Comparison of ENCODE assay signal across 11 mouse cellular contexts in the genomic region with DNA sequence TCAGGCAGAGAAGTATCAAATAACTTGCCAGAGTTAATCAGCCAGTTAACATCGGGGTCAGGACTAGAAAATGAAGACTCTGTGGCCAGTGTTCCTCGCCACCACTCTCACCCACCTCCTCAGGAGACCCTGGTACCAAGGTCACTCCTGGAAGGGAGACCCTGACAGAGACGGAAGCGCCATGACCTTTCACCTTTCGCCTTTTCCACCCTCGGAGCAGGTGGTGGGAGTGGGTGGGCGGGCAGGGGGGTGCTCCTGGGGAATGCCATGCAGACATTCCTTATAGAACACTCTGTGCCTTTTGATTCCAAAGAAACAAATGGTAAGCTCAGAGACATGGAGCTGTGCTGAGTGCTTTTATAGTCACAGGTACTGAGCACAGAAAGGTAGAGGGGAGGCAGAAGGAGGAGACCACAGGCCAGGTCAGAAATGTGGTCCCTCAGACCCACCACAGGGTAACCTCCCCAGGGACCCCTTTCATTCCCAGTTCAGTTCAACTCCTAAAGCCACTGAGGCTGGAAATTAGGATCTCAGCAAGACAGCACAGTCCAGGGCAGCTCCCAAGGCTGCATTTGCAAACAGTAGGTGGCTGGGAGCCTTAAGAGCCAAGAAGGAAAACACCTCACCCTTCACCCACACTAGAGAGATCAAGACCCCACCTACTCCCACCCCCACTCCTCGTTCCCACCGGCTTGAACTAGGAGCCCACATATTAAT. TPM values are rescaled to one million over a fixed set of nuclear protein-coding genes. Genes with fewer than 3 reads are reported as not detected.
DNase-seq lines count a peak whose midpoint lies in the region; ATAC-seq and TF ChIP-seq lines count a peak whose summit lies in the region.
"Had no signal": no experiment of that assay in that cellular context is flagged by ENCODE, and none has a peak within 500 bp of the region (broad histone marks: within the 10 kb centered on the region; RNA-seq: fewer than 3 reads in every experiment).

No protein-coding gene starts in this region.

- CTCF ChIA-PET in Patski (lab: Charles Lee), result interaction anchor here (2.0 kb wide), 1 partner anchor 167 kb away, joined by 6 read pairs; no protein-coding TSS in a partner anchor

- 18% methylated on average over 9 of the region's 9 CpGs for WGBS in kidney, embryonic 16.5 days
- 17% methylated on average over 9 of the region's 9 CpGs for WGBS in embryonic facial prominence, embryonic 13.5 days
- 37% methylated on average over 9 of the region's 9 CpGs for WGBS in intestine, embryonic 15.5 days

- no peak for DNase-seq in kidney, adult 11 months
- DNase-seq in Patski (ENCODE audit: low read depth, low spot score), result no peak
- no peak for DNase-seq in cerebellum, adult 18-20 months
- no peak for DNase-seq in spleen, adult 12 weeks (ENCODE audit: low spot score)
- no peak for DNase-seq in embryo, embryonic 11 days
- DNase-seq: gastrocnemius, postnatal 25 days; layer of hippocampus, postnatal 36 days; lung, postnatal 4 days had no signal

- peaks cover 89% of the 10 kb centered on the region for H3K4me1 ChIP-seq in kidney, embryonic 16.5 days (ENCODE audit: insufficient read depth, low read length)
- peaks cover 80% of the 10 kb centered on the region for H3K4me1 ChIP-seq in embryonic facial prominence, embryonic 13.5 days
- peaks cover 54% of the 10 kb centered on the region for H3K4me1 ChIP-seq in intestine, embryonic 15.5 days (replicated peaks)

- no peaks in the 10 kb centered on the region for H3K27me3 ChIP-seq in kidney, embryonic 16.5 days (ENCODE audit: insufficient read depth, low read length)
- H3K27me3 ChIP-seq in Patski, result no peaks in the 10 kb centered on the region
- H3K27me3 ChIP-seq in embryonic facial prominence, embryonic 13.5 days, result no peaks in the 10 kb centered on the region
- no peaks in the 10 kb centered on the region for H3K27me3 ChIP-seq in intestine, embryonic 15.5 days (replicated peaks)

- H3K36me3 ChIP-seq in kidney, embryonic 16.5 days (ENCODE audit: insufficient read depth, low read length), result no peaks in the 10 kb centered on the region; the same call in 1 of the 2 replicates
- H3K36me3 ChIP-seq in embryonic facial prominence, embryonic 13.5 days, result 0 out of 2 replicates have a peak, but pooled peaks cover 3% of the 10 kb centered on the region
- no peaks in the 10 kb centered on the region for H3K36me3 ChIP-seq in intestine, embryonic 15.5 days

- no peak for TF ChIP-seq CTCF in Patski (IDR thresholded peaks at IDR 0.05)

- POLR2A ChIA-PET in Patski (lab: Charles Lee), result interaction anchor here (0.8 kb wide), 1 partner anchor 10 kb away, joined by 4 read pairs; no protein-coding TSS in a partner anchor

- peak overlapping the region; percentile 97 for H3K27ac ChIP-seq in kidney, embryonic 16.5 days (ENCODE audit: low read length)
- peak overlapping the region; percentile 70 for H3K27ac ChIP-seq in embryonic facial prominence, embryonic 13.5 days
- H3K27ac ChIP-seq in intestine, embryonic 15.5 days, result no peak overlapping the region

- peak; percentile 72 for ATAC-seq in kidney, embryonic 16.5 days (ENCODE audit: low FRiP score, low TSS enrichment)
- ATAC-seq in Patski, result peak; percentile 54
- peak; percentile 26; the same call in 1 of the 2 replicates for ATAC-seq in embryonic facial prominence, embryonic 13.5 days (ENCODE audit: insufficient number of reproducible peaks, insufficient read depth, low FRiP score, low TSS enrichment, low read depth)
- 0 out of 2 replicates have a peak, but pooled peaks have one; percentile 2 for ATAC-seq in intestine, embryonic 15.5 days

- no peak overlapping the region for H3K4me3 ChIP-seq in kidney, embryonic 16.5 days (ENCODE audit: low read length)
- no peak overlapping the region for H3K4me3 ChIP-seq in embryonic facial prominence, embryonic 13.5 days
- no peak overlapping the region for H3K4me3 ChIP-seq in intestine, embryonic 15.5 days (replicated peaks)

- in situ Hi-C loops in Patski (cut with MboI; ENCODE audit: low pct_unique_long_range_greater_than_20kb), result loop anchor here (5.0 kb wide), 2 partner anchors 50 to 325 kb away; a partner anchor contains a TSS

- no peaks in the 10 kb centered on the region for H3K9me3 ChIP-seq in kidney, embryonic 16.5 days (ENCODE audit: low read length)
- H3K9me3 ChIP-seq in embryonic facial prominence, embryonic 13.5 days, result no peaks in the 10 kb centered on the region
- no peaks in the 10 kb centered on the region for H3K9me3 ChIP-seq in intestine, embryonic 15.5 days

- H3K4me2 ChIP-seq in kidney, embryonic 16.5 days (replicated peaks; ENCODE audit: low read depth, low read length), result peak overlapping the region; percentile 31
- no peak overlapping the region for H3K4me2 ChIP-seq in embryonic facial prominence, embryonic 13.5 days
- no peak overlapping the region for H3K4me2 ChIP-seq in intestine, embryonic 15.5 days (replicated peaks)

- H3K9ac ChIP-seq in kidney, embryonic 16.5 days (replicated peaks; ENCODE audit: low read length), result peak overlapping the region; percentile 56; the same call in 1 of the 2 replicates
- H3K9ac ChIP-seq in embryonic facial prominence, embryonic 13.5 days, result no peak overlapping the region
- H3K9ac ChIP-seq in intestine, embryonic 15.5 days, result no peak overlapping the region

RNA-seq across cellular contexts. Expression of a gene that starts 49.8 kb away (rescaled TPM):
- polyA plus RNA-seq in kidney, embryonic 16.5 days (2015; fragmentation: Nextera tagmentation; extraction: Ambion mirVana), result 67.3 and 75.5 TPM in 2 replicates
- 49.9 TPM for polyA plus RNA-seq in Patski (2021)
- polyA plus RNA-seq in embryonic facial prominence, embryonic 13.5 days (2015; fragmentation: Nextera tagmentation; extraction: Ambion mirVana), result 47.7 and 49.9 TPM in 2 replicates
- 24.0 and 27.5 TPM in 2 replicates for polyA plus RNA-seq in intestine, embryonic 15.5 days (2015; fragmentation: Nextera tagmentation; extraction: Ambion mirVana)

Comparison
In these comparisons a context has a peak if more than half of its experiments do, and no peak if none do; other contexts are left out.
1. ATAC-seq: peak in every context shown above with its lines; median percentile 72 in kidney, embryonic 16.5 days; 54 in Patski; 26 in embryonic facial prominence, embryonic 13.5 days; 2 in intestine, embryonic 15.5 days.